Mouse (Mus musculus) ES-E14 (cell line): ENCODE data around the gene Cdk5rap1.

Experiments
- CHD2 ChIP-seq: IDR thresholded peaks from 2 replicates; pipeline ENCODE4 v1.6.1; 2014; ENCODE audit warnings: mild to moderate bottlenecking, low read depth, low read length, inconsistent platforms
- HCFC1 ChIP-seq: IDR thresholded peaks from 2 replicates; pipeline ENCODE4 v1.6.1; 2012; ENCODE audit warnings: low read length, inconsistent platforms, borderline replicate concordance; ENCODE audit not compliant: insufficient read depth
- MAFK ChIP-seq: IDR thresholded peaks from 2 replicates; pipeline ENCODE4 v1.6.1; 2014; ENCODE audit warnings: mild to moderate bottlenecking, low read depth, low read length, inconsistent platforms; ENCODE audit not compliant: insufficient read depth
- ZC3H11A ChIP-seq: IDR thresholded peaks from 2 replicates; pipeline ENCODE4 v1.6.1; 2012; ENCODE audit warnings: low read depth, mild to moderate bottlenecking, inconsistent platforms, low read length, borderline replicate concordance
- ZNF384 ChIP-seq: IDR thresholded peaks from 2 replicates; pipeline ENCODE4 v1.6.1; 2012; ENCODE audit warnings: low read depth, low read length, inconsistent platforms

GRCm38 (mm10) chr2:154339356-154339755, 33.5 kb downstream of the Cdk5rap1 start:
- no peak for TF ChIP-seq MAFK
- TF ChIP-seq ZNF384 = no peak
- no peak for TF ChIP-seq ZC3H11A
- TF ChIP-seq HCFC1 = no peak
- no peak for TF ChIP-seq CHD2
